8 mouse cellular contexts compared by ENCODE assay signal in the genomic region with DNA sequence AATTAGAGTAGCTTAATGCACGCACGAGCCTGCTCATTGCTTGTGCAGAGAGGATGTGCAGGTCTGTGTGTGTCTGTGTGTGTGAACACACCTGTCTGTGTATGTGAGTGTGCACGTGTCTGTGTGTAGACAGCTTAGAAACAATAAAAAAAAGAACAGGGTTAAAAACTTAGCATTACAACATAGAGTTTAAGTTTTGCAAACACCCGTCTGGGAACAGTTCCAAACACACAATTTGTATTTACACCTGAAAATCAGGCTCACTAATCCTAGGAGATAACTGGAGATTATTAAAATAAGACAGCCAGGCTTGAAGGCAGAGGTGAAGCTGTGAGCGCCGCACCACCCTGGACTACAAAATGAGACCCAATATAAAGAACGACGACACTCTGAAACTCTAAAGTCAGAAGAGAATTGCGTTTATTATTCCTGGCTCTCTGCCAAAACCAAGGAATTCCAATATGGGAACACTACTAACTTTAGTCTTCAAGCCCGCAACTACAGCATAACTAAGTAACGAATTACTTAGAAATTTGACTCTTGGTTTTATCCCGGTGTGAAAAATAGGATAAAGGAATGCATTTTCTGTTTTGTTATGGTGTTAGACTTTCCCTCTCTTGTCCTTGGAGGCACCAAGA. TPM values are rescaled to one million over a fixed set of nuclear protein-coding genes. Genes with fewer than 3 reads are reported as not detected.
DNase-seq lines count a peak whose midpoint lies in the region; ATAC-seq and TF ChIP-seq lines count a peak whose summit lies in the region.

No protein-coding gene starts in this region.

- H3K9ac ChIP-seq in liver, adult 2 months (ENCODE audit: low read depth, low read length), result peak overlapping the region; percentile 64
- H3K9ac ChIP-seq in embryonic facial prominence, embryonic 12.5 days, result peak overlapping the region; percentile 66; the same call in 1 of the 2 replicates
- H3K9ac ChIP-seq in intestine, embryonic 14.5 days (ENCODE audit: low read length), result peak overlapping the region; percentile 74
- H3K9ac ChIP-seq in neural tube, embryonic 12.5 days, result 0 out of 2 replicates have a peak overlapping the region, but pooled peaks have one; percentile 72

- TF ChIP-seq CTCF in liver, adult 2 months (IDR thresholded peaks at IDR 0.05; ENCODE audit: low read depth, low read length), result no peak

- H3K79me2 ChIP-seq in liver, adult 2 months (ENCODE audit: control insufficient read depth, insufficient read depth, low read length), result no peaks in the 10 kb centered on the region; the same call in 1 of the 2 replicates

- H3K4me2 ChIP-seq in embryonic facial prominence, embryonic 12.5 days (replicated peaks), result peak overlapping the region; percentile 56
- H3K4me2 ChIP-seq in intestine, embryonic 14.5 days (ENCODE audit: low read length), result peak overlapping the region; percentile 69
- H3K4me2 ChIP-seq in neural tube, embryonic 12.5 days (replicated peaks), result peak overlapping the region; percentile 69

- peaks cover 14% of the 10 kb centered on the region for H3K4me1 ChIP-seq in liver, adult 2 months (ENCODE audit: control insufficient read depth, insufficient read depth, low read length)
- peaks cover 8% of the 10 kb centered on the region; the same call in 1 of the 2 replicates for H3K4me1 ChIP-seq in embryonic facial prominence, embryonic 12.5 days
- peaks cover 11% of the 10 kb centered on the region for H3K4me1 ChIP-seq in intestine, embryonic 14.5 days (replicated peaks; ENCODE audit: control insufficient read depth, insufficient read depth, low read length)
- peaks cover 17% of the 10 kb centered on the region for H3K4me1 ChIP-seq in neural tube, embryonic 12.5 days

- no peak for TF ChIP-seq POLR2A in liver, adult 2 months (IDR thresholded peaks at IDR 0.05; ENCODE audit: extremely low read depth, insufficient read depth, low read length)

- peak; percentile 92 for DNase-seq in liver, adult 2 months (ENCODE audit: extremely low read depth, low read depth, low spot score)
- DNase-seq in liver, result no peak
- DNase-seq in intestine, embryonic 14.5 days (ENCODE audit: low spot score), result no peak
- DNase-seq in adrenal gland, adult 8-10 months, result no peak
- no peak for DNase-seq in gastrocnemius, postnatal 25 days

- ATAC-seq in embryonic facial prominence, embryonic 12.5 days (ENCODE audit: insufficient number of reproducible peaks, insufficient read depth, low FRiP score, low TSS enrichment), result no peak
- no peak for ATAC-seq in intestine, embryonic 14.5 days (replicated peaks; ENCODE audit: low FRiP score, low TSS enrichment, low read depth)
- no peak for ATAC-seq in neural tube, embryonic 12.5 days (ENCODE audit: low FRiP score, low read depth)
- no peak for ATAC-seq in activated CD4-positive, CD25-positive, alpha-beta regulatory T cell, adult 4 months

- 14% methylated on average over 12 of the region's 12 CpGs for WGBS in liver, adult 2 months
- WGBS in embryonic facial prominence, embryonic 12.5 days, result 34% methylated on average over 12 of the region's 12 CpGs
- WGBS in intestine, embryonic 14.5 days, result 23% methylated on average over 12 of the region's 12 CpGs
- WGBS in neural tube, embryonic 12.5 days, result 44% methylated on average over 12 of the region's 12 CpGs

- H3K36me3 ChIP-seq in liver, adult 2 months (ENCODE audit: control insufficient read depth, insufficient read depth, low read length), result peaks cover 20% of the 10 kb centered on the region
- H3K36me3 ChIP-seq in embryonic facial prominence, embryonic 12.5 days, result peaks cover 21% of the 10 kb centered on the region; the same call in 1 of the 2 replicates
- peaks cover 21% of the 10 kb centered on the region; the same call in 1 of the 2 replicates for H3K36me3 ChIP-seq in intestine, embryonic 14.5 days (ENCODE audit: control insufficient read depth, insufficient read depth, low read length)
- peaks cover 5% of the 10 kb centered on the region; the same call in 1 of the 2 replicates for H3K36me3 ChIP-seq in neural tube, embryonic 12.5 days

- H3K27ac ChIP-seq in liver, adult 2 months (replicated peaks; ENCODE audit: insufficient read depth, low read depth, low read length), result peak overlapping the region; percentile 81
- peak overlapping the region; percentile 86 for H3K27ac ChIP-seq in embryonic facial prominence, embryonic 12.5 days
- H3K27ac ChIP-seq in intestine, embryonic 14.5 days (ENCODE audit: low read depth), result peak overlapping the region; percentile 62; the same call in 1 of the 2 replicates
- no peak overlapping the region for H3K27ac ChIP-seq in neural tube, embryonic 12.5 days

- H3K27me3 ChIP-seq in liver, adult 2 months (ENCODE audit: control insufficient read depth, insufficient read depth, low read length), result no peaks in the 10 kb centered on the region
- H3K27me3 ChIP-seq in embryonic facial prominence, embryonic 12.5 days, result no peaks in the 10 kb centered on the region
- no peaks in the 10 kb centered on the region for H3K27me3 ChIP-seq in intestine, embryonic 14.5 days (replicated peaks; ENCODE audit: control insufficient read depth, insufficient read depth, low read length)
- H3K27me3 ChIP-seq in neural tube, embryonic 12.5 days (replicated peaks), result no peaks in the 10 kb centered on the region

- H3K9me3 ChIP-seq in embryonic facial prominence, embryonic 12.5 days, result no peaks in the 10 kb centered on the region
- H3K9me3 ChIP-seq in intestine, embryonic 14.5 days (ENCODE audit: control insufficient read depth, low read length), result no peaks in the 10 kb centered on the region
- H3K9me3 ChIP-seq in neural tube, embryonic 12.5 days, result no peaks in the 10 kb centered on the region

- H3K4me3 ChIP-seq in liver, adult 2 months (ENCODE audit: insufficient read depth, low read depth, low read length), result peak overlapping the region; percentile 79
- H3K4me3 ChIP-seq in embryonic facial prominence, embryonic 12.5 days, result peak overlapping the region; percentile 77
- peak overlapping the region; percentile 76 for H3K4me3 ChIP-seq in intestine, embryonic 14.5 days (ENCODE audit: low read depth, low read length)
- peak overlapping the region; percentile 70 for H3K4me3 ChIP-seq in neural tube, embryonic 12.5 days

RNA-seq across cellular contexts. Expression of a gene that starts 1.3 kb away (rescaled TPM):
- total RNA-seq in liver, adult 2 months (2014; rRNA removed), result 320 and 383 TPM in 2 replicates
- 91.8 and 151 TPM in 2 replicates for polyA plus RNA-seq in liver, adult 2 months (2012; rRNA removed)
- polyA plus RNA-seq in embryonic facial prominence, embryonic 12.5 days (2016; fragmentation: Nextera tagmentation; extraction: Ambion mirVana), result 58.4 and 61.8 TPM in 2 replicates
- 82.6 and 84.6 TPM in 2 replicates for polyA plus RNA-seq in intestine, embryonic 14.5 days (2014; fragmentation: Nextera tagmentation; extraction: Ambion mirVana)
- polyA plus RNA-seq in neural tube, embryonic 12.5 days (2016; fragmentation: Nextera tagmentation; extraction: Ambion mirVana), result 50.7 and 56.7 TPM in 2 replicates
- polyA plus RNA-seq in activated CD4-positive, CD25-positive, alpha-beta regulatory T cell, adult 4 months (2017; shearing (Covaris generic)), result 10 to 100 TPM; 32.9 to 36.5 TPM
- 100 to 1,000 TPM; 446 to 580 (median 575) TPM for total RNA-seq in adrenal gland, adult 8-10 months (2022)
- total RNA-seq in gastrocnemius, postnatal 25 days (2021), result 100 to 1,000 TPM; 256 to 346 TPM

RNA-seq across cellular contexts. Expression of a gene that starts 30.1 kb away (rescaled TPM):
- total RNA-seq in liver, adult 2 months (2014; rRNA removed), result not detected in 2 replicates
- not detected in 2 replicates for polyA plus RNA-seq in liver, adult 2 months (2012; rRNA removed)
- 1.9 and 2.1 TPM in 2 replicates for polyA plus RNA-seq in embryonic facial prominence, embryonic 12.5 days (2016; fragmentation: Nextera tagmentation; extraction: Ambion mirVana)
- polyA plus RNA-seq in intestine, embryonic 14.5 days (2014; fragmentation: Nextera tagmentation; extraction: Ambion mirVana), result 1.5 TPM in 2 replicates
- polyA plus RNA-seq in neural tube, embryonic 12.5 days (2016; fragmentation: Nextera tagmentation; extraction: Ambion mirVana), result 3.2 and 3.8 TPM in 2 replicates
- not detected for polyA plus RNA-seq in activated CD4-positive, CD25-positive, alpha-beta regulatory T cell, adult 4 months (2017; shearing (Covaris generic))
- under 1 TPM in 3 of 4 experiments, not detected in 1; 0.03 to 0.11 (median 0.06) TPM for total RNA-seq in adrenal gland, adult 8-10 months (2022)
- under 1 TPM; 0.13 to 0.27 TPM for total RNA-seq in gastrocnemius, postnatal 25 days (2021)

RNA-seq across cellular contexts. Expression of a gene that starts 30.3 kb away (rescaled TPM):
- total RNA-seq in liver, adult 2 months (2014; rRNA removed), result 57.5 and 57.8 TPM in 2 replicates
- polyA plus RNA-seq in liver, adult 2 months (2012; rRNA removed), result 26.7 and 38.6 TPM in 2 replicates
- 40.5 and 45.1 TPM in 2 replicates for polyA plus RNA-seq in embryonic facial prominence, embryonic 12.5 days (2016; fragmentation: Nextera tagmentation; extraction: Ambion mirVana)
- 61.8 and 64.1 TPM in 2 replicates for polyA plus RNA-seq in intestine, embryonic 14.5 days (2014; fragmentation: Nextera tagmentation; extraction: Ambion mirVana)
- 36.8 and 38.4 TPM in 2 replicates for polyA plus RNA-seq in neural tube, embryonic 12.5 days (2016; fragmentation: Nextera tagmentation; extraction: Ambion mirVana)
- 10 to 100 TPM; 37.5 to 45.8 TPM for polyA plus RNA-seq in activated CD4-positive, CD25-positive, alpha-beta regulatory T cell, adult 4 months (2017; shearing (Covaris generic))
- 10 to 100 TPM; 74.0 to 84.6 (median 78.7) TPM for total RNA-seq in adrenal gland, adult 8-10 months (2022)
- total RNA-seq in gastrocnemius, postnatal 25 days (2021), result 10 to 100 TPM; 64.1 to 65.0 TPM

RNA-seq across cellular contexts. Expression of a gene that starts 37.2 kb away (rescaled TPM):
- 0.07 and 0.09 TPM in 2 replicates for total RNA-seq in liver, adult 2 months (2014; rRNA removed)
- not detected in 2 replicates for polyA plus RNA-seq in liver, adult 2 months (2012; rRNA removed)
- polyA plus RNA-seq in embryonic facial prominence, embryonic 12.5 days (2016; fragmentation: Nextera tagmentation; extraction: Ambion mirVana), result 0.11 and 0.19 TPM in 2 replicates
- polyA plus RNA-seq in intestine, embryonic 14.5 days (2014; fragmentation: Nextera tagmentation; extraction: Ambion mirVana), result 0.05 and 0.13 TPM in 2 replicates
- polyA plus RNA-seq in neural tube, embryonic 12.5 days (2016; fragmentation: Nextera tagmentation; extraction: Ambion mirVana), result 0.11 and 0.14 TPM in 2 replicates
- under 1 TPM in 1 of 2 experiments, not detected in 1; 0.16 TPM for polyA plus RNA-seq in activated CD4-positive, CD25-positive, alpha-beta regulatory T cell, adult 4 months (2017; shearing (Covaris generic))
- total RNA-seq in adrenal gland, adult 8-10 months (2022), result under 1 TPM; 0.07 to 0.62 (median 0.16) TPM
- total RNA-seq in gastrocnemius, postnatal 25 days (2021), result not detected
